Mouse (Mus musculus): ENCODE data around the gene Gm28308.

The Gm28308 gene

GRCm38 (mm10) chr6:52208072-52208867 is 4.9 kb downstream of the Gm28308 start, which contains the start of gene Hoxa6:
Gene Hoxa6, minus strand, starts transcription at chr6:52208722.
- in situ Hi-C loops (cut with MboI; ENCODE audit: low sequenced_read_pairs) = loop anchor here (25.0 kb wide), 1 partner anchor 346 kb away; no protein-coding TSS in a partner anchor

- in situ Hi-C loops (cut with MboI; ENCODE audit: low sequenced_read_pairs) = loop anchor here (25.0 kb wide), 1 partner anchor 345 kb away; no protein-coding TSS in a partner anchor
These were observed 5.5 kb downstream of the Gm28308 start for GRCm38 (mm10) chr6:52207684-52207976.

- in situ Hi-C loops (cut with MboI; ENCODE audit: low sequenced_read_pairs) = loop anchor here (25.0 kb wide), 1 partner anchor 345 kb away; no protein-coding TSS in a partner anchor
These were observed 6.1 kb downstream of the Gm28308 start for GRCm38 (mm10) chr6:52206882-52207683.

- in situ Hi-C loops (cut with MboI; ENCODE audit: low sequenced_read_pairs) = loop anchor here (25.0 kb wide), 1 partner anchor 344 kb away; no protein-coding TSS in a partner anchor
These were observed 7.2 kb downstream of the Gm28308 start for GRCm38 (mm10) chr6:52205638-52206621.

GRCm38 (mm10) chr6:52205221-52205620 is 7.9 kb downstream of the Gm28308 start:
- in situ Hi-C loops (cut with MboI; ENCODE audit: low sequenced_read_pairs) = loop anchor here (25.0 kb wide), 1 partner anchor 343 kb away; no protein-coding TSS in a partner anchor

- in situ Hi-C loops (cut with MboI; ENCODE audit: low sequenced_read_pairs) = loop anchor here (25.0 kb wide), 1 partner anchor 342 kb away; no protein-coding TSS in a partner anchor
These were observed 8.9 kb downstream of the Gm28308 start, which contains the start of gene Hoxa5 for GRCm38 (mm10) chr6:52204050-52204752. Gene Hoxa5, minus strand, starts transcription at chr6:52204587.

GRCm38 (mm10) chr6:52203371-52204049 is 9.6 kb downstream of the Gm28308 start:
- in situ Hi-C loops (cut with MboI; ENCODE audit: low sequenced_read_pairs) = loop anchor here (25.0 kb wide), 1 partner anchor 341 kb away; no protein-coding TSS in a partner anchor

GRCm38 (mm10) chr6:52203121-52203370 is 10.1 kb downstream of the Gm28308 start:
- in situ Hi-C loops (cut with MboI; ENCODE audit: low sequenced_read_pairs) = loop anchor here (25.0 kb wide), 1 partner anchor 341 kb away; no protein-coding TSS in a partner anchor

- in situ Hi-C loops (cut with MboI; ENCODE audit: low sequenced_read_pairs) = loop anchor here (25.0 kb wide), 1 partner anchor 340 kb away; no protein-coding TSS in a partner anchor
These were observed 10.6 kb downstream of the Gm28308 start for GRCm38 (mm10) chr6:52202362-52203120.

- in situ Hi-C loops (cut with MboI; ENCODE audit: low sequenced_read_pairs) = loop anchor here (25.0 kb wide), 1 partner anchor 339 kb away; no protein-coding TSS in a partner anchor
These were observed 11.9 kb downstream of the Gm28308 start for GRCm38 (mm10) chr6:52201269-52201668.

- in situ Hi-C loops (cut with MboI; ENCODE audit: low sequenced_read_pairs) = loop anchor here (25.0 kb wide), 1 partner anchor 338 kb away; no protein-coding TSS in a partner anchor
These were observed 12.3 kb downstream of the Gm28308 start for GRCm38 (mm10) chr6:52200751-52201250.

- in situ Hi-C loops (cut with MboI; ENCODE audit: low sequenced_read_pairs) = loop anchor here (25.0 kb wide), 1 partner anchor 338 kb away; no protein-coding TSS in a partner anchor
These were observed 12.9 kb downstream of the Gm28308 start for GRCm38 (mm10) chr6:52200073-52200750.

- in situ Hi-C loops (cut with MboI; ENCODE audit: low sequenced_read_pairs) = no loop called here
These were observed 15.9 kb downstream of the Gm28308 start for GRCm38 (mm10) chr6:52197271-52197670.

GRCm38 (mm10) chr6:52196811-52197210 is 16.3 kb downstream of the Gm28308 start:
- in situ Hi-C loops (cut with MboI; ENCODE audit: low sequenced_read_pairs) = no loop called here

GRCm38 (mm10) chr6:52194690-52195089 is 18.4 kb downstream of the Gm28308 start:
- in situ Hi-C loops (cut with MboI; ENCODE audit: low sequenced_read_pairs) = no loop called here

GRCm38 (mm10) chr6:52191860-52192550 is 21.1 kb downstream of the Gm28308 start:
- in situ Hi-C loops (cut with MboI; ENCODE audit: low sequenced_read_pairs) = no loop called here
